Mouse (Mus musculus): ENCODE measurements around the gene Gfm2. TPM values are rescaled to one million over a fixed set of nuclear protein-coding genes. Genes with fewer than 3 reads are reported as not detected.

Gene Gfm2
- polyA plus RNA-seq (2014; fragmentation: Illumina TruSeq; extraction: RNeasy Lipid Tissue Mini Kit (QIAGEN cat#74804); ENCODE audit: low read depth, low replicate concordance), result 73.6 TPM

GRCm38 (mm10) chr13:97137466-97138400, at the start of gene Gfm2, which contains the start of gene Nsa2:
Gene Gfm2 (plus strand): TSS chr13:97137937.
Gene Nsa2 (minus strand): TSS chr13:97137937.

GRCm38 (mm10) chr13:97099187-97099852, 38.4 kb upstream of the Gfm2 start, which contains the start of gene Gm6169:
Gene Gm6169 (minus strand): TSS chr13:97099237.

GRCm38 (mm10) chr13:97197932-97198562, 60.3 kb downstream of the Gfm2 start, which contains the start of gene Hexb:
Gene Hexb (minus strand): TSS chr13:97198357.

Other genes with a start within 250 kb of the Gfm2 start
- 3.0 TPM for gene Gcnt4, start 213.2 kb upstream of the Gfm2 start, polyA plus RNA-seq (2014; fragmentation: Illumina TruSeq; extraction: RNeasy Lipid Tissue Mini Kit (QIAGEN cat#74804); ENCODE audit: low read depth, low replicate concordance)
- not detected for gene 1700029F12Rik, start 103.6 kb upstream of the Gfm2 start, polyA plus RNA-seq (2014; fragmentation: Illumina TruSeq; extraction: RNeasy Lipid Tissue Mini Kit (QIAGEN cat#74804); ENCODE audit: low read depth, low replicate concordance)
- 1.3 TPM for gene Fam169a, start 70.7 kb upstream of the Gfm2 start, polyA plus RNA-seq (2014; fragmentation: Illumina TruSeq; extraction: RNeasy Lipid Tissue Mini Kit (QIAGEN cat#74804); ENCODE audit: low read depth, low replicate concordance)
- gene Gm6169, start 38.7 kb upstream of the Gfm2 start, polyA plus RNA-seq (2014; fragmentation: Illumina TruSeq; extraction: RNeasy Lipid Tissue Mini Kit (QIAGEN cat#74804); ENCODE audit: low read depth, low replicate concordance), result 28.2 TPM
- gene Nsa2, start within 50 bp of the Gfm2 start, polyA plus RNA-seq (2014; fragmentation: Illumina TruSeq; extraction: RNeasy Lipid Tissue Mini Kit (QIAGEN cat#74804); ENCODE audit: low read depth, low replicate concordance), result 285 TPM
- 481 TPM for gene Hexb, start 60.4 kb downstream of the Gfm2 start, polyA plus RNA-seq (2014; fragmentation: Illumina TruSeq; extraction: RNeasy Lipid Tissue Mini Kit (QIAGEN cat#74804); ENCODE audit: low read depth, low replicate concordance)
- 9.9 TPM for gene Enc1, start 103.2 kb downstream of the Gfm2 start, polyA plus RNA-seq (2014; fragmentation: Illumina TruSeq; extraction: RNeasy Lipid Tissue Mini Kit (QIAGEN cat#74804); ENCODE audit: low read depth, low replicate concordance)

Data from sigmoid colon, adult 10 weeks (tissue).